Mouse (Mus musculus): ENCODE measurements around the gene Golm1.

- TF ChIP-seq EP300 (IDR thresholded peaks at IDR 0.05; ENCODE audit: low read depth) (no peak), CTCF (IDR thresholded peaks at IDR 0.05; ENCODE audit: low read depth) (no peak)
Measured at GRCm38 (mm10) chr13:59645491-59645890, 30.1 kb downstream of the Golm1 start.

All from liver, embryonic 14.5 days (tissue).